Mouse (Mus musculus) adipocyte (in vitro differentiated cells): ENCODE measurements around the gene Zbtb43.
A peak's percentile ranks its signal among the peaks of the same experiment; 100 is the strongest.

Experiments
- DNase-seq: peaks from one replicate; pipeline ENCODE4 v3.0.0-alpha.2; 2016; ENCODE audit warnings: low spot score

Zbtb43 gene

GRCm38 (mm10) chr2:33430081-33430770 is 38.1 kb downstream of the Zbtb43 start:
- DNase-seq = peak; percentile 74

GRCm38 (mm10) chr2:33429339-33429738 is 39.0 kb downstream of the Zbtb43 start:
- no peak for DNase-seq

DNA sequence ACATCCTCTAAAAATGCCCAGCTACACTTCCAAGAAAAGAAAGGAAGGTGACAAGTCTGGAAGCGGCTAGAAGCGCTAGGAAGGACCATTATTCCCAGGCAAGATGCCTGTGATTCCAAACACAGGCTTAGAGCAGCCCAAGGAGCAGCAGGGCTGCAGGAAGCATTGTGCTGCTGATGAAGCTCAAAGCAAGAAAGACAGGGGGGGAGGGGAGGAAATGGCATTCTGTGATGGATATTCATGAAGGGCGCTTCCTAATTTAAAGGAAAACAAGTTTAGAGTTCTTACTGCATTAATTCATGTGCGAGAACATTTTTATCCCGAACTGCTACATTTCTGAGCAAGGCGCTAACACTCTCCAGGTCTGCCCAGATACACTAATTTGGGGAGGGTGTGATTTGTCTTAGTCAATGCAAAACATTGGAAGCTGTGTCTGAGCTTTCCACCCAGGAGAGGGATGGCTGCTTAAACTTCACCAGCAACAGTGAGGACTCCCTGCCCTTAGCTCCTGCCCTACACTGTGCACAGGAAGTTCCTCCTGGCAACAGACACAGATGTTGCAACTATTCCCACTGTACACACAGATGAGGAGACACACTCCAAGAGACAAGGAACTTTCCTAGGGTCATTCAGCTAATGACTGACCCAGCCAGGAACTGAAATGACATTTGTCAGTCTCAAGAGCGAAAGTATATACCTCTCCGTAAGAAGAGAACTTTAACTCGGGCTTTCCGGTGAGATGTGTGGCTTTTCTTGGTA is 41.5 kb downstream of the Zbtb43 start:
- DNase-seq = peak; percentile 69

- DNase-seq = no peak
Observed at GRCm38 (mm10) chr2:33417454-33417853, 50.9 kb downstream of the Zbtb43 start.

DNA sequence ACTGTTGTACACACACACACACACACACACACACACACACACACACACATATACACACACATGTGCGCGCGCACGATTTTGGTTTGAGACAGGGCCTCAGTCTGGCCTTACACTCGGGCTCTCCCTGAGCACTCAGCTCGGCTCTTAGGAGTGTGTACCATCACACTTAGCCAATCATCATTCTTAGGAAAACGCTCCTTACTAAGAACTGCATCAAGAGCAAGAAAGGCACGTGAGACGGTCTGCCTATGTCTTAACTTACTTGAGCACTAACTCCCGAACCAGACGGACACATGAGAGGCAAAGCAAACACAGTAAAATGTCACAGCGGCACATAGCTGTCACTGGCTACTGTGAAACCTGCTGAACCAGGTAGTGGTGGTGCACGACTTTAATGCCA is 54.3 kb downstream of the Zbtb43 start:
- no peak for DNase-seq

DNA sequence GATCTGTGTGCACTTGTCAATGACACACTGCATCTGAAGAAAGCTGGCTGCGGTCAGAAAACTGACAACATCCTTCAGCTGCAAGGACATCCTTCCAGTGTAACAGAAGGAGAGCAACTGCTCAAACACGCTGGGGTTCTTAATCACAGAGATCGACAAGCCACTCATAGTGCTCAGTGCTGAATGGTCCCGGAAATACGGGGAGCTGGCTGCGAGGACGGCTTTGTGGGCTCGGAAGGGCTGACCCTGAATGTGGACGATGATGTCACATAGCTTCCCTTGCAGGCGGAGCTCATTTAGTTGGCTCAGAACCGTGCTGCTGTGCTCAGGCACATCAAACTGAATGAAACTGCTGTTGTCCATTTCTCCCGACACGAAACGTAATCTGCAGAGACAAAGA is 56.2 kb downstream of the Zbtb43 start:
- no peak for DNase-seq

- DNase-seq = no peak
Observed at GRCm38 (mm10) chr2:33403511-33404003, 64.8 kb downstream of the Zbtb43 start.

- no peak for DNase-seq
Observed at GRCm38 (mm10) chr2:33402638-33403037, 65.7 kb downstream of the Zbtb43 start.

GRCm38 (mm10) chr2:33402236-33402635 is 66.1 kb downstream of the Zbtb43 start:
- DNase-seq = peak; percentile 81

GRCm38 (mm10) chr2:33401217-33401616 is 67.1 kb downstream of the Zbtb43 start:
- no peak for DNase-seq

DNA sequence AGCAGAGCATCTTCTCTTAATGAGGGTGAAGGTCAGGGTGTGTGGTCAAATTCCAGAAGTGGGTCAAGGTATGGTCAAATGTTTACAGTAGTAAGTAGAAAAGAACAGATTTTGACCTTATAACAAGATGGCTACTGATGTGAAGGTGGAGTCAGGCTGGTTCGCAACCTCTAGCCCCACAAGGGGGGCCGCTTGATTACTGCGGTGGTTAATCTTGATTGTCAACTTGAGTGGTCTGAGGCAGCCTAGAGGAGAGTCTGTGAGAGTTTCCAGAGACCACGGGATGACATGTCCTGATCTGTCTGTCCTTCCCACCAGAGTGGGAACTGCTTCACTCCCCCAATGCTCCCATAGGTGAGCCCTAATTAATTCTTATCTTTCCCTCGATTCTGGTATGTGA is 67.8 kb downstream of the Zbtb43 start:
- no peak for DNase-seq
